Mouse (Mus musculus): Measurements from ENCODE around the gene Btbd9. TPM values are rescaled to one million over a fixed set of nuclear protein-coding genes. Genes with fewer than 3 reads are reported as not detected.
A peak's percentile ranks its signal among the peaks of the same experiment; 100 is the strongest.

Btbd9 gene
- polyA plus RNA-seq, 1 experiment from 2014 or later, result 137 TPM

- no peak overlapping the region for H3K4me3 ChIP-seq (replicated peaks)
- no peaks in the 10 kb centered on the region for H3K27me3 ChIP-seq
- H3K4me1 ChIP-seq (replicated peaks), result peaks cover 19% of the 10 kb centered on the region
- no peaks in the 10 kb centered on the region for H3K36me3 ChIP-seq
- no peak for ATAC-seq
- H3K9ac ChIP-seq (replicated peaks), result no peak overlapping the region
- no peaks in the 10 kb centered on the region for H3K9me3 ChIP-seq
- no peak overlapping the region for H3K4me2 ChIP-seq (replicated peaks)
- WGBS, result 74% methylated on average over 3 of the region's 3 CpGs
- peak overlapping the region; percentile 6; the same call in 1 of the 2 replicates for H3K27ac ChIP-seq
Measured at GRCm38 (mm10) chr17:30388391-30388790, 187.9 kb downstream of the Btbd9 start.

DNA sequence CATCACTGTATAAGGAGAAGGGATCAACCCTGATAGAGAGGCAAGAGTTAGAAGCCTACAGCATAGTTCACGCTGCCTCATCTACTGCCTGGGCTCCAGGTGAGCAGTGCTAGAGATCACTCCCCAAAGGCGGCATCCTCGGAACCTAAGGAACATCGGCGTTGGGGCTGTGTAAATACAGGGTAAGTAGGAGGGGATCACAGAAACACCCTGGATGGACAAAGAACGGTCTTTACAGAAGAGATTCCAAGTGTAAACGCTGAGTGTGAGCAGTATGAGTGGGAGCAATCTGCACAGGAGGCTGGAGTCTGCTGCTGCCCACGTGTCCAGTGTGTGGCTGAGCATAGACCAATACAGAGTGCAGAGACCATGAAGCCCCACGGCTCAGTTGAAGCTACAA is 190.0 kb downstream of the Btbd9 start:
- ATAC-seq, result no peak
- no peaks in the 10 kb centered on the region for H3K9me3 ChIP-seq
- no peak overlapping the region for H3K9ac ChIP-seq (replicated peaks)
- no peak overlapping the region for H3K4me2 ChIP-seq (replicated peaks)
- H3K4me1 ChIP-seq (replicated peaks), result peaks cover 11% of the 10 kb centered on the region
- H3K27me3 ChIP-seq, result no peaks in the 10 kb centered on the region
- 87% methylated on average over 9 of the region's 9 CpGs for WGBS
- no peak overlapping the region for H3K4me3 ChIP-seq (replicated peaks)
- H3K36me3 ChIP-seq, result no peaks in the 10 kb centered on the region
- H3K27ac ChIP-seq, result no peak overlapping the region

GRCm38 (mm10) chr17:30383649-30384048 is 192.6 kb downstream of the Btbd9 start:
- 91% methylated on average over 6 of the region's 6 CpGs for WGBS

DNA sequence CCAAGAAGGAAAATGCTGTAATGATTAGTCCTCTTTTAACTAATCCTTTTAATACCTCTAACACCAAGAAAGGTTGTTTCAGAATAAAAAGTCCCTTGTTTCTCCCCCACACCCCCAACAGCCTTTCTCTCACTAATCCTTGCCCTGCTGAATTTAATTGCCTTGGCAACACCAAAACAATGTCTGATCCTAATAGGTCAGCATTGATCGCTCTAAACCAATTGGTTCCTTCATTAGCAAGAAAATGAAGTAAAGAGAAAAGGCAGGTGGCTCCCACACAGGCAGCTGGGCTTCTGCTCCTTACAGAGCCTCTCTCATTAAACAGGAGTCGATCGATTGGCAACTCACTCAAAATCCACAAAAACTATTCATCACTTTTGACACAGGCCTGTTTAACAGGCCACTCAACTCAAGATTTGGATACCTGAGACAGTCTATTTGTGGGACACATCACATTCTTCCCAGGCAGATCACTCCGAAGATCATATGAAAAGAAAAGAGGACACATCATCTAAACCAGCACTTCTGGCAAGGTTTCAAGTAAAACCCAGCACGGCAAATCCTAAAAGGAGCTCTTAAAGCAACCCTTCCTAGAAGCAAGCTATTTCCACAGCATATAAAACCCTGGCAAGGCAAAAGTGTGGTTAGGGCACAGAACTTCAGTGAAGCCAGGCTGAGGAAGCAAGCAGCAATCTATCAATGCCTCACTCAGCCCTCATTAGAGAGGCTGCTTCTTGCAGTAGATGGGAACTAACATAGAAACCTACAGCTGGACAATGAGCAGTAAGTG is 197.9 kb downstream of the Btbd9 start:
- Histone ChIP-seq H3K4me2 (replicated peaks) (no peak overlapping the region), H3K27ac (peak overlapping the region; percentile 69), H3K36me3 (no peaks in the 10 kb centered on the region), H3K9ac (replicated peaks) (no peak overlapping the region), H3K4me3 (replicated peaks) (no peak overlapping the region), H3K4me1 (replicated peaks) (peaks cover 32% of the 10 kb centered on the region), H3K9me3 (no peaks in the 10 kb centered on the region), H3K27me3 (no peaks in the 10 kb centered on the region)
- ATAC-seq, result peak; percentile 71
- WGBS, result 9% methylated on average over 5 of the region's 5 CpGs

More at GRCm38 (mm10) chr17:30383649-30384048, 192.6 kb downstream of the Btbd9 start:
- H3K36me3 ChIP-seq, result no peaks in the 10 kb centered on the region
- H3K4me2 ChIP-seq (replicated peaks), result no peak overlapping the region
- H3K9ac ChIP-seq (replicated peaks), result no peak overlapping the region
- H3K4me1 ChIP-seq (replicated peaks), result peaks cover 11% of the 10 kb centered on the region
- no peak for ATAC-seq
- no peak overlapping the region for H3K27ac ChIP-seq
- H3K9me3 ChIP-seq, result no peaks in the 10 kb centered on the region
- H3K27me3 ChIP-seq, result no peaks in the 10 kb centered on the region
- H3K4me3 ChIP-seq (replicated peaks), result no peak overlapping the region

DNA sequence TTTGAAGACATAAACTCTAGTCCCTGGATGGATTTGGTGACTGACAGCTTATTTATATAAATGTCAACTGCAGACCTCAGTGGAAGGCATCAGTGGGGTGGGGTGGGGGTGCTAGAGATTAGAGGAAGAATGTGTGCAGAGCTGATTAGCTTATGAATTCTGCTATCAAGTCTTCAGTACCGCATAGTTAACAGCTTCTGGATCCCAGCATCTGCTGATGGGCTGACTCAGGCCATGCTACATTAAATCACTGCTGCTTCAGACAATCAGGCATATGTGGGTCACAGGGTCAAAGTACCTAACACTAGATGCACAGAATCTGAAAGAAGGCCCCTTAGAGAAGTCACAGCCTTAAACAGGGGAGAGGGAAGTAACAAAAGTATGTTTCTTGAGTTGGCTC is 198.5 kb downstream of the Btbd9 start:
- H3K9ac ChIP-seq (replicated peaks), result no peak overlapping the region
- peak; percentile 71 for ATAC-seq
- H3K4me3 ChIP-seq (replicated peaks), result no peak overlapping the region
- WGBS, result 6% methylated on average over 1 of the region's 1 CpGs
- peaks cover 36% of the 10 kb centered on the region for H3K4me1 ChIP-seq (replicated peaks)
- no peaks in the 10 kb centered on the region for H3K27me3 ChIP-seq
- H3K9me3 ChIP-seq, result no peaks in the 10 kb centered on the region
- peak overlapping the region; percentile 69 for H3K27ac ChIP-seq
- no peaks in the 10 kb centered on the region for H3K36me3 ChIP-seq
- H3K4me2 ChIP-seq (replicated peaks), result no peak overlapping the region

DNA sequence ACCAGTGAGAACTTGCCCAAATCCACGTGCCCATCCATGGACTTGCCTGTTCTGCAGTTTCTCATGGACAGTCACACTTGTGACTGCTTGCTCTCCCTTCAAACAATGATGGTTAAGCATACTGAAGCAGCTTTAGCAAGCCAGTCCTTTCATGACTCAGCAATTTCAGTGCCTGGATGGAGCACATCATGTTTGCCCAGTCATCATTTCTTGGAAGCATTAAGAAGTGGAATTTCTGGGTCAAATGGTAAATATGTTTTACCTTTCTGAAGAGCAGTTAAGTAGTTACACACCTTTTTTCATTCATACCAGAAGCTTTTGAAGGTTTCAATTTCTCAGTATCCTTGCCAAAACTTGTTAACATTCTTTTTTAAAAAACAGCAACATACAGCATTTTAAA is 201.2 kb downstream of the Btbd9 start:
- 83% methylated on average over 1 of the region's 1 CpGs for WGBS
- Histone ChIP-seq H3K4me1 (replicated peaks) (peaks cover 44% of the 10 kb centered on the region), H3K4me3 (replicated peaks) (no peak overlapping the region), H3K4me2 (replicated peaks) (no peak overlapping the region), H3K36me3 (no peaks in the 10 kb centered on the region), H3K9me3 (no peaks in the 10 kb centered on the region), H3K9ac (replicated peaks) (no peak overlapping the region), H3K27me3 (no peaks in the 10 kb centered on the region), H3K27ac (peak overlapping the region; percentile 74; the same call in 1 of the 2 replicates)
- no peak for ATAC-seq

DNA sequence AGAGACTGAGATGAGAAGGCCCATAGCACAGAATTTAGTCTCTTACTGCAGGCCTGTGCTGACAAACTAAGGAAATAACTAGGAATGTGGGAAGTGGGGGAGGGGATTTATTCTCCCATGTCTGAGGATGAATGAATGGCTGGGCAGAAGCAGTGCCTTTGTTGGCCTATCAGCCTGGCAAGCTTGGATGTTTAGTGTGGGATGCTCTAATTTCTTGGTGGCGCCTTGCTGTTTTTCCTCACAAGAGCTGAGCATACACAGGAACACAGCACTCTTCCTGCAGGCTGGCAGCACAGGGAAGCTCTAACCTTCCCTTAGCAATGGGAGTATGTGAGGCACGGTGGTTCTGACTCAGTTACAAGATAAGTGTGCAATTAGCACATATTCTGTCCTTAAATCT is 207.7 kb downstream of the Btbd9 start:
- H3K4me2 ChIP-seq (replicated peaks), result no peak overlapping the region
- H3K9me3 ChIP-seq, result no peaks in the 10 kb centered on the region
- H3K4me1 ChIP-seq (replicated peaks), result peaks cover 62% of the 10 kb centered on the region
- no peak overlapping the region for H3K9ac ChIP-seq (replicated peaks)
- ATAC-seq, result no peak
- H3K36me3 ChIP-seq, result no peaks in the 10 kb centered on the region
- H3K27ac ChIP-seq, result peak overlapping the region; percentile 74
- WGBS, result 25% methylated on average over 2 of the region's 2 CpGs
- no peaks in the 10 kb centered on the region for H3K27me3 ChIP-seq
- H3K4me3 ChIP-seq (replicated peaks), result no peak overlapping the region

GRCm38 (mm10) chr17:30364701-30365100 is 211.6 kb downstream of the Btbd9 start:
- Histone ChIP-seq H3K9me3 (no peaks in the 10 kb centered on the region), H3K27ac (no peak overlapping the region; the same call in 1 of the 2 replicates), H3K4me2 (replicated peaks) (no peak overlapping the region), H3K4me3 (replicated peaks) (no peak overlapping the region), H3K9ac (replicated peaks) (no peak overlapping the region), H3K36me3 (no peaks in the 10 kb centered on the region), H3K27me3 (no peaks in the 10 kb centered on the region), H3K4me1 (replicated peaks) (peaks cover 72% of the 10 kb centered on the region)
- WGBS, result 96% methylated on average over 1 of the region's 1 CpGs
- ATAC-seq, result no peak

GRCm38 (mm10) chr17:30363365-30363764 is 212.9 kb downstream of the Btbd9 start:
- no peaks in the 10 kb centered on the region for H3K36me3 ChIP-seq
- H3K4me3 ChIP-seq (replicated peaks), result no peak overlapping the region
- no peak overlapping the region for H3K4me2 ChIP-seq (replicated peaks)
- H3K27ac ChIP-seq, result no peak overlapping the region
- 72% methylated on average over 5 of the region's 5 CpGs for WGBS
- no peak overlapping the region for H3K9ac ChIP-seq (replicated peaks)
- H3K4me1 ChIP-seq (replicated peaks), result peaks cover 65% of the 10 kb centered on the region
- no peaks in the 10 kb centered on the region for H3K9me3 ChIP-seq
- ATAC-seq, result no peak
- H3K27me3 ChIP-seq, result no peaks in the 10 kb centered on the region

GRCm38 (mm10) chr17:30360654-30361053 is 215.6 kb downstream of the Btbd9 start:
- no peak overlapping the region for H3K4me2 ChIP-seq (replicated peaks)
- H3K4me1 ChIP-seq (replicated peaks), result peaks cover 48% of the 10 kb centered on the region
- no peak overlapping the region for H3K4me3 ChIP-seq (replicated peaks)
- ATAC-seq, result no peak
- peak overlapping the region; percentile 51 for H3K27ac ChIP-seq
- no peaks in the 10 kb centered on the region for H3K9me3 ChIP-seq
- no peak overlapping the region for H3K9ac ChIP-seq (replicated peaks)
- H3K27me3 ChIP-seq, result no peaks in the 10 kb centered on the region
- 56% methylated on average over 1 of the region's 1 CpGs for WGBS
- H3K36me3 ChIP-seq, result no peaks in the 10 kb centered on the region

DNA sequence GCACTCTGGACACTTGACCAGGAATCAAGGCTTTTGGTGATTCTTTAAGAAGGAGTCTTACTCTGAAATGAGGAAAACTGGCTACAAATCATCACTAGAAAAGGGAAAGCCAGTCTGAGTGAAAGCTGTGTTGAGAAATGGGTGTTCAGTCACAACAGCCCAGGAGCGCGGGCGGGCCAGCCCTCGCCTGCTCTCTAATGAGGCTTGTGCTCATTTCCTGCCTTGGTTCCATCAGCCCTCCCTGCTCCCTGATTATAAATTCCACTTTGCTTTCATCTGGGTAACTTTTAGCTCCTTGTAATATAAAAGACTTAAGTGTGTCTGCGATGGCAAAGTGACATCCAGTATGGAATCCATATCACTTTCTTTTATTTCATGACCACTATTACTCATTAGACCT is 216.9 kb downstream of the Btbd9 start:
- no peak overlapping the region for H3K4me3 ChIP-seq (replicated peaks)
- ATAC-seq, result no peak
- 77% methylated on average over 5 of the region's 5 CpGs for WGBS

GRCm38 (mm10) chr17:30355431-30355830 is 220.9 kb downstream of the Btbd9 start:
- ATAC-seq, result no peak
- Histone ChIP-seq H3K4me1 (replicated peaks) (peaks cover 15% of the 10 kb centered on the region), H3K36me3 (no peaks in the 10 kb centered on the region), H3K27me3 (no peaks in the 10 kb centered on the region), H3K9me3 (no peaks in the 10 kb centered on the region), H3K27ac (no peak overlapping the region), H3K4me2 (replicated peaks) (no peak overlapping the region), H3K4me3 (replicated peaks) (no peak overlapping the region), H3K9ac (replicated peaks) (no peak overlapping the region)
- 80% methylated on average over 1 of the region's 1 CpGs for WGBS

More for the DNA sequence above, 216.9 kb downstream of the Btbd9 start:
- Histone ChIP-seq H3K27me3 (no peaks in the 10 kb centered on the region), H3K27ac (no peak overlapping the region), H3K4me1 (replicated peaks) (peaks cover 37% of the 10 kb centered on the region), H3K9ac (replicated peaks) (no peak overlapping the region), H3K9me3 (no peaks in the 10 kb centered on the region), H3K4me2 (replicated peaks) (no peak overlapping the region), H3K36me3 (no peaks in the 10 kb centered on the region)

DNA sequence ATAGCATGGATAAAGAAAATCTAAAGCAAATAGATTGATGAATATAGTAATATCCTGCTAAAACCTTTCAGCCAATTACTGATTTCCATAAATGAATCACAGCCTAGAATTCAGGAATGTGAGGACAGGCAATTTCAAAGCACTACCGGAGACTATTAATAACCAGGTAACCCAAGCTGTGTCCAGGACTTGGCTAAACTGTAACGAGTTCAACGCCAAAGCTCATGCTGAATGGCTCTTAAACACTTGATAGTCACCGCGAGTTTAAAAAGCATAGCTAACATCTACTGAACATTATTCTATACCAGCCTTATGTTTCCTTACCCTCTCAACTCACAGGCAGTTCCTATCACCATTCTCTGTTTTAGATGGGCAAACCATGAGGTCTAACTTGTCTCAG is 221.9 kb downstream of the Btbd9 start:
- H3K27me3 ChIP-seq, result no peaks in the 10 kb centered on the region
- H3K4me2 ChIP-seq (replicated peaks), result no peak overlapping the region
- no peak overlapping the region for H3K27ac ChIP-seq
- ATAC-seq, result no peak
- H3K9me3 ChIP-seq, result no peaks in the 10 kb centered on the region
- no peak overlapping the region for H3K4me3 ChIP-seq (replicated peaks)
- WGBS, result 92% methylated on average over 5 of the region's 5 CpGs
- no peaks in the 10 kb centered on the region for H3K36me3 ChIP-seq
- peaks cover 9% of the 10 kb centered on the region for H3K4me1 ChIP-seq (replicated peaks)
- H3K9ac ChIP-seq (replicated peaks), result no peak overlapping the region
